Mouse (Mus musculus): ENCODE measurements at regions not wholly inside any gene's neighbourhood (a gene's known extent, or its start where the extent isn't known, plus 50 kb on each side); places are given as distances from the start of the nearest gene placed in this dataset.

DNA sequence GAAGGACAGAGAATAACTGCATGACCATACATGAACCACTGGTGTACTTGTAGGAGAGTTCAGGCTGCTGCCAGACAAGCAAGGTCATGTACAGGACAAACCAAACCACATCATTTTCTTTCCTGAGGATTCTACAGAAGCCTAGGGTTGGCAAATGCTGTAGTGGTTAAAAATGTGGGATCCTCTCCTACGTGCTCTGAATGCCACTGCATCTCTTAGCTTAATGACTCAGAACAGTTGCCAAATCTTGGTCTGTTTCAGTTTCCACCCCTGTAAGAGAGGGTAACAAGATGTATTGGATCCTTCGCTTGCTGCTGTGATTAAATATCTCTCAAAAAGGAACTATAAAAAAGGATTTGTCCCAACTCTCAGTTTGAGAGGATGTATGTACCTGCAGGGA is 938.1 kb downstream of the 4930444P10Rik start:
- DNase-seq = no peak

DNA sequence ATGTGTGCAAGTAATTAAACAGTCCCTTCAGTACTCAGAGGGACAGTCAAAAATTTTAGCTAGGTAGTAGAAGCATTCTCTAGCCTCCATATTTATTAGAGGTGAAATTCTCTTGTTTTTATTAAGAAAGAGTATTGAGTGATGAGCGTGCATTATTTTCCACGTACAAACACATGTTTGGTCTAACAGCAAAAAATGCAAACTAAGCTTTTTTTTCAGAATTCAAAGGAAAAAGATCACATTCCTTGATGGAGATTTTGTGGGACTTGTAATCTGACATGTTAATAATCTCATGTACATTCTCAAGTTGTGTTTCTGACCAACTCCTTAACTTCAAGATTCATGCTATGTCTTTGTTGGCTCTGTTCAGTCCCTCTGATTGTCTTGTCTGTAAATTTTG is 939.2 kb downstream of the 4930444P10Rik start:
- no peak for DNase-seq

DNA sequence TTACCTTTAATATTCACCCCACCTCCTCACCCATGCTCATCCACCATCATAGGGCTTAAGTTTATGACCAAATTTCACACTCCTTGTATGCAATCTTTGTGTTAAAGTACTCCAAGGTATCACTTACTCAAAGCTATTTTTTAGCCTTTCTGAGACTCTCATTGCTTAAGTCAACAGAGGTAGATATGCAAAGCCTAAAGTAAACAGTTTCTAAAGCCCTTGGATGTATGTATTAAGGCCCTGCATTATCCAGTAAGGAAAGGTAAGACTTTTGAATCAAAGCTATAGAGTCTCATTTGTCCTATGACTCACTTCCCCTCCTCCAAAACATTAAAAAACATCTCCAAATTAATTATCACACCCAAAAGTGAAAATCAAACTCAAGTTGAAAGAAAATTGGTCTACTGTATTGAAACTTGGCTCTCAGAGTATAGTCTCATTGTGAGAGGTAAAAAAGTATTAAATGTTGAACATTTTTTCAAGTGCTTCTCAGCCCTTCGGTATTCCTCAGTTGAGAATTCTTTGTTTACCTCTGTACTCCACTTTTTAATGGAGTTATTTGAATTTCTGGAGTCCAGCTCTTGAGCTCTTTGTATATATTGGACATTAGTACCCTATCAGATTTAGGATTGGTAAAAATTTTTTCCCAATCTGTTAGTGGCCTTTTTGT is 949.1 kb downstream of the 4930444P10Rik start:
- no peak for DNase-seq

DNA sequence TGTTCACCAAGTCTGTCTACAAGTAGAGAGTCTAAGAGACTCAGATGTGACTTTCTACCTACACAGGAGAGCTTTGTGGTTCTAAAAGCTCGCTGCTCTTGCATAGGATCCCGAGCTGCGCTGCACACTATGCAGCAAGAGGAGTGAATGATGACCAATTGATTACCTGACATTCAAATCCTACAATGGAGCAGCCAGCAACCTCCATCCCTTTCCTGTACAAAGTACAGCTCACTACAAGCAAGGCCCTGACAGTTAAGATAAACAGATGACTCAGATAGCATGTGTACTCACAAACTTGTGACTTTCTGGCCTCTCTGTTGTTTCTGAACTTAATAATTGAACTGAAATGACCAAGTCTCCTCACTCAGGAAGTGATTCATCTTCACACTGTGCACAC is 974.7 kb downstream of the 4930444P10Rik start:
- DNase-seq = no peak

DNA sequence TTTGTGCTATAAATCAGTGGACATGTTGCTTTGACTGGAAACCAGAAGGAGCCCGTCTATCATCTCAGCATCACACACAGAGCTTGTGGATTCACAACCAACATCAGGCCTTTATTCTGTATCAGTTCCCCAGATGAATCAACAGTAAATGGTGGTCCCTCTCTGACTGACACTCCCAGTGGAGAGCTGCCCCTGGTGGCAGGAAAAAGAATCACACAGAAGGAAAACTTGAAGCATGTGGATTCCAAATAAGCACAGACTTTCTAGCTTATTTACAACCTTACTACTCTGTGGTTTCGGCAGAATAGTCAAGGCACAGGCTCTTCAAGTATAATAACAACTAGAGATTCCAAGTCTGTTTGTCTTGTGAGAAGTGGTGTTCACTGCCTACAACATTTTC is 981.7 kb downstream of the 4930444P10Rik start:
- DNase-seq = no peak

DNA sequence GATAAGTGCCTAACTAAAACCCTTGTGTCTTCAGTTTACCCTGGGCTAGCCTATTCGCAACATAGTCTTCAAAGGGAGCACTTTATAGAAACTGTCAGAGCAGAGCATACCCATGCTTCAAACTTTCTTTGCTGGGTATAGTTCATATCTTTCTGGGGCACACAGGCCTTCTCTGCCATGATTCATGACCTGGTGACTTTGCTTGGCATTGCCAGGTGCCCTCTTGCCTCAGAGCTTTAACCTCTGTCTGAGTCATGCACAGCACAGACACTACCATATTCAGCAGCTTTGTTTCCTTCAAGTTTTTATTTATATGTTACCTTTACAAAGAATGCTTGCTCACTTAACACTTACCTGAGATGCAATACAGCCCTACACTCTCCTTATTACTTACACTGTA is 1022.8 kb downstream of the 4930444P10Rik start:
- DNase-seq = no peak

DNA sequence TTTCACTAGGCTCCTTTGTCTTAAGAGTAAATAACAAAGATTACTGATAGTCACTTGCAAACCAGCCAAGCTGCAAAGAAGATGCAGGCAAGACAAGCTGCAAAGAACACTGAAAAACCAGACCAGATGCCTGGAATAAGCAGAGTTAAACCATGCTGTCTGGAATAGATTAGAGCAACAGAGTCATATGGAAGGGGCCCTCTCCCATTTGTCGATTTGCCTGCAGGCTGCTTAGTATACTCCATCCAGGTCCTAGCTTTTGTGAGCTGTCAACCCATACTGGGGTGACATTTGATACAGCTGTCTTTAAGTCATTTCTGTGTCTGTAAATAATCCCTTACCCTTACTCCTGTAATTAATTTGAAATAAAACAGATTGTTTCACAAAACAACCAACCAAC is 1059.1 kb downstream of the 4930444P10Rik start:
- no peak for DNase-seq

DNA sequence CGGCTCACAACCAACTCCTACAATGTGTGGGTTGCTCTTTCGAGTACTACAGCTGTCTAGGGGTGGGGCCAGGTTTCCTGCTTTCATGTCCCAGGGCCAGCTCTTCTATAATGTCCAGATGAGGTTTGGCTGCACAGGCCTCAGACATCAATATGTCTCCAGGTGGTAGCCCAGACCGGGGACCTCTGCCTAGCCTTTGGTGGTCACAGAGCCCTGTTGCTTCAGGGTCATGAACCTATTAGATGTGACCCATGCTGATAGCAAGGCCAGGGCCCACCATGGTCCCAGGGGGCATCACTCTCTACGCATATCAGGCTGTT is 1074.7 kb downstream of the 4930444P10Rik start:
- DNase-seq = no peak

DNA sequence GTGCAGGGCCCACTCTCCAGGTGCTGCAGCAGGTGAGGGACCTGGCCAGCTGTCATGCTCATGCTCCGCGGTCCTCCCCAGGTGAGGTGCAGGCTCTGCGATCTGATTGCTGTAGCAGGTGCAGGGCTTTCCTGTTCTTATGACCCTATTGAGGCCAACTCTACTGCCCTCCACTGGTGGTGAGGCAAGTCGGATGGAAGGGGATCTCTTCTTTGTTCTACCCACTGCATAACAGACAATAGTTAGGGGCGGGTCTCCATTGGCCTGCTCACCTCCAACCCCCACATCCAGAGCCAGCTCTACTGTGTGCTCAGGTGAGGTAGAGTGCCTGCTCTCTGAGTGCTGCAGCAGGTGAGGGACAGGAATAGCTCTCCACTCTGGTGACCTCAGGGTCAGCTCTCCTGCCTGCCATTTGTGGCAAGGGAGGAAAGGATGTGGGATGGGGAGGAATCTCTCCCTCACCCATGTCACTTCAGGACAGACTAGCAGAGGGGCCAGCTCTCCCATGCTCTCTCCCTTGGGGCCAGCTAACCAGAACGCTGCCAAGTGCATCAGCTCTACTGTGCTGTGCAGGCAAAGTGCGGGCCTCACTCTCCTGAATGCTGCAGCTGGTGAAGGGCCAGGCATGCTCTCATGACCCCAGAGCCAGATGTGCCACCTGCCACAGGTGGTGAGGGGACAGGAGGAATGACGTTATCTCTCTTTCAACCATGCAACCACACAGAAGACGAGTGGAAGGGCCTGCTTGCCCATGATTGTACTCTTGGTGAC is 1075.3 kb downstream of the 4930444P10Rik start:
- no peak for DNase-seq

DNA sequence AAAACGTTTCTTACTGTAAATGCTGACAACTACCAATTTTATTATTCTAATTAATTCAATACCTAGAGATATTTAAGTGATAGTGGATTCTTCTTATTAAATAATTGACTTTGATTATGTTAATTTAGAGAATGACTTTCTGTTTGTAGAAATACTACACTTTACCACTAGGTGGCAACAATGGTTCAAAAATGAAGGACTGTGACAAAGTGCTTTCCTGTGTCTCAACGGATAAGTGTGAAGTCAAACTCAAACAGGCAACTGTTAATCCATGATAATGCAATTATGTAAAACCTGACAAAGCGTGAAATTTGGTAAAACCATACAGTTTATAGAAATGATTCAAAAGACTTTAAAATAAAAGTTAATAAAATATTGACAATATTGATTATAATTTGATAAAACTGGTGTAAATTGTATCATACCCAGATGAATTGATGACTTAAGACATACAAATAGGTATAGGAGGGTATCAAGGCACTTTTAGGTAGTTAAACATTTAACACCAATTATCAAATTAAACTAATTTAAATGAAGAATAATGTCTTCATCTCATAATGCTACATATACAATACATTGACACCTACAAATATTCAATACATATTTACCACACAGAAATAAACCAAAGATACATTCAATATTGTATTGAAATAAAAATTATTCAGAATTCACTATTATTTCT is 1085.3 kb downstream of the 4930444P10Rik start:
- no peak for DNase-seq

DNA sequence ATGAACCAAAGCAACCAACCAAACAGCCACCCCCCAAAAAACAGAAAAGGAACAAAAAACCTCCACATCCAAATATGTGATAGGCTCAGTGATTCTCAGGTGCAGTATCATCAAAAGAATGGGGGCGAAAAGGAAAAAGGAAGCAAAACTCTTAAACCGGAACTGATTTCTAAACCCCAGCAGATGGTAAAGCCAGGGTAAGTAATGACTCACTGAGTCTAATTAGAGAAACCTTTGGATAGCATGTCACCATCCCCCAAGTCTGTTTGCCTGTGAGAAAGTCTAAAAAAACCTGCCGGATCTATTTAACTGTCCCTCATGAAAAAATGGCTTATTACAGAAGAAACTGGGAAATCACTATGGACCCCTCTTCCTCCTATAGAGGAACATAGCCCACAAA is 1097.8 kb downstream of the 4930444P10Rik start:
- no peak for DNase-seq

DNA sequence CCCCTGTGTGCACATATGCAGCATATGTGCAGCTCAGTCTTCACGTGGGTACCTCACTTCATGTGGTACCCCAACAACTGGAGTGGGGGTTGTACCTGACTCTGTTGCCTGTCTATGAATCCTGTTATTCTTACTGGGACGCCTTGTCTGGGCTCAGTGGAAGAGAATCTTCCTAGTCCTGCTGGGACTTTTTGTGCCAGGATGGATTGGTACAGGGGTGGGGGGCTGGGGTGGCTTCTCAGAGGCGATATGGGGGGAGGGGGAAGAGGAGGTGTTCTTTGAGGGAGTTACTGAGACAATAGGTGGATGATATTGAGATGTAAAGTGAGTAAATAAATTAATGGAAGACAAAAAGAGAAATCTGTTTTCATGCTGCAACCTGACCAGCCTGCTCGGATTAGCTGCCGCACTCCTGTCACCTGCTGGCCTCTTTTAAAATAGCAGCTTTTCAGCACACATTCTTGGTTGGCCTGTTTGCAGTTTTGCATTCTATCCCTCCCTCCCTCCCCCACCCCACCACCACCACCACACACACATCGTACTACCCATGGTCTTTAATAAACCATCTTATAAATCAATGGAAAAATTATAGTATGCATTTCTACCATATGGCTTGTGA is 1112.9 kb downstream of the 4930444P10Rik start:
- peak; percentile 5 for DNase-seq

Data from right cerebral cortex, postnatal 25 days (tissue).